Mouse (Mus musculus) forebrain, embryonic 11.5 days (tissue): ENCODE data around the gene Ttc14. TPM values are rescaled to one million over a fixed set of nuclear protein-coding genes. Genes with fewer than 3 reads are reported as not detected.

ENCODE experiments used
- ATAC-seq: fragments of 200-750 bp; cut with Nextera tagmentation; replicated peaks from 2 replicates; pipeline ENCODE4 v1.8.0; 2017; ENCODE audit warnings: moderate TSS enrichment; ENCODE audit not compliant: low FRiP score
- DNase-seq: peaks from one replicate; pipeline ENCODE4 v3.0.0-alpha.2; 2017; ENCODE audit warnings: low spot score
- H3K27ac ChIP-seq: fragments of 300-500 bp; sonication (generic); 2 replicates; pipeline ENCODE4 v1.5.1; 2014; ENCODE audit warnings: low read depth, low read length
- H3K27me3 ChIP-seq: fragments of 300-500 bp; sonication (generic); 2 replicates; pipeline ENCODE4 v1.6.1; 2014; ENCODE audit warnings: mild to moderate bottlenecking, low read length, mixed read lengths; ENCODE audit not compliant: control insufficient read depth, insufficient read depth
- H3K36me3 ChIP-seq: fragments of 300-500 bp; sonication (generic); 2 replicates; pipeline ENCODE4 v1.6.1; 2014; ENCODE audit warnings: mild to moderate bottlenecking, low read length, moderate library complexity, mixed read lengths; ENCODE audit not compliant: control insufficient read depth, insufficient read depth
- H3K4me1 ChIP-seq: fragments of 300-500 bp; sonication (generic); replicated peaks from 2 replicates; pipeline ENCODE4 v1.6.1; 2014; ENCODE audit warnings: low read length, mixed read lengths; ENCODE audit not compliant: control insufficient read depth, insufficient read depth
- H3K4me2 ChIP-seq: fragments of 300-500 bp; sonication (generic); 2 replicates; pipeline ENCODE4 v1.6.1; 2014; ENCODE audit warnings: low read depth, mild to moderate bottlenecking, low read length, moderate library complexity, mixed read lengths; ENCODE audit not compliant: severe bottlenecking
- H3K4me3 ChIP-seq: fragments of 300-500 bp; sonication (generic); 2 replicates; pipeline ENCODE4 v1.5.1; 2014; ENCODE audit warnings: low read depth, low read length
- H3K9ac ChIP-seq: fragments of 300-500 bp; sonication (generic); 2 replicates; pipeline ENCODE4 v1.6.1; 2014; ENCODE audit warnings: low read length
- H3K9me3 ChIP-seq: fragments of 300-500 bp; sonication (generic); 2 replicates; pipeline ENCODE4 v1.6.1; 2016; ENCODE audit warnings: low read length, mixed read lengths; ENCODE audit not compliant: control insufficient read depth
- WGBS: fragments of 180-500 bp; shearing (Covaris S2); extraction: QIAGEN DNeasy Blood & Tissue Kit; methylation state at CpG from one replicate; pipeline ENCODE4 v1.1.7; 2014; 5-methylcytosine and 5-hydroxymethylcytosine counted together
- polyA plus RNA-seq: library from polyadenylated mRNA; unstranded; fragments of >200 nt; fragmentation: Nextera tagmentation; extraction: Ambion mirVana; gene quantifications from 2 replicates; pipeline ENCODE4 v1.2.1, GENCODE M21; 2014

The Ttc14 gene
- polyA plus RNA-seq: 62.7 and 63.8 TPM in 2 replicates

GRCm38 (mm10) chr3:33799617-33800512, at the start of gene Ttc14:
Gene Ttc14, plus strand, starts transcription at chr3:33799832.
- ATAC-seq (peak; percentile 99), DNase-seq (peak; percentile 98)
- peak within 1 kb of the TSS; percentile 93 for H3K4me3 ChIP-seq
- no peaks in the 10 kb centered on the region; the same call in 1 of the 2 replicates for H3K4me1 ChIP-seq
- under 1% methylated on average over 90 of the region's 90 CpGs for WGBS
- no peaks in the 10 kb centered on the region; the same call in 1 of the 2 replicates for H3K36me3 ChIP-seq
- no peaks in the 10 kb centered on the region for H3K9me3 ChIP-seq
- peak within 1 kb of the TSS; percentile 62 for H3K4me2 ChIP-seq
- peak within 1 kb of the TSS; percentile 86 for H3K9ac ChIP-seq
- H3K27ac ChIP-seq: peak within 1 kb of the TSS; percentile 98
- H3K27me3 ChIP-seq: no peaks in the 10 kb centered on the region

- no peak for DNase-seq
Measured at GRCm38 (mm10) chr3:33790975-33791374, 8.7 kb upstream of the Ttc14 start.

DNA sequence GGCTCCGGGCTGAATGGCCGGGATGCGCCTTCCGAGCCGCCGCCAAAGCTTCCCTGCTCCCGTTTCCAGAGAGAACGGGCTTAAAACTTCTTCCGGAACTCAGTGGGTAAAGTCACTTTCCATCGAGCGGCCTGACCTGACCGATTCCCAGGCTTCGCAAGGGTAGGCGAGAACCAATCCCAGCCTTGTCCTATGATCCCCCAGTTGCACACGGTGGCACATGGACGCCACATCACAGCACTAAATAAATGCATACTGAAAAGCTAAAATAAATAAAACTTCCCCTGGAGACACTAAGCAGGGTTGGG, 835 bp downstream of the Ttc14 start:
- H3K27ac ChIP-seq: peak overlapping the region; percentile 98; the same call in 1 of the 2 replicates
- ATAC-seq: peak; percentile 29
- H3K9me3 ChIP-seq: no peaks in the 10 kb centered on the region
- H3K4me2 ChIP-seq: peak overlapping the region; percentile 62
- H3K27me3 ChIP-seq: no peaks in the 10 kb centered on the region
- H3K4me1 ChIP-seq: no peaks in the 10 kb centered on the region; the same call in 1 of the 2 replicates
- peak overlapping the region; percentile 86 for H3K9ac ChIP-seq
- peak overlapping the region; percentile 93 for H3K4me3 ChIP-seq
- no peak for DNase-seq
- WGBS: under 1% methylated on average over 16 of the region's 16 CpGs
- H3K36me3 ChIP-seq: no peaks in the 10 kb centered on the region; the same call in 1 of the 2 replicates

More at GRCm38 (mm10) chr3:33790975-33791374, 8.7 kb upstream of the Ttc14 start:
- Histone ChIP-seq H3K4me1 (no peaks in the 10 kb centered on the region), H3K4me2 (no peak overlapping the region), H3K9ac (no peak overlapping the region), H3K4me3 (no peak overlapping the region), H3K27me3 (no peaks in the 10 kb centered on the region), H3K9me3 (no peaks in the 10 kb centered on the region), H3K36me3 (no peaks in the 10 kb centered on the region), H3K27ac (no peak overlapping the region)
- no peak for ATAC-seq

DNA sequence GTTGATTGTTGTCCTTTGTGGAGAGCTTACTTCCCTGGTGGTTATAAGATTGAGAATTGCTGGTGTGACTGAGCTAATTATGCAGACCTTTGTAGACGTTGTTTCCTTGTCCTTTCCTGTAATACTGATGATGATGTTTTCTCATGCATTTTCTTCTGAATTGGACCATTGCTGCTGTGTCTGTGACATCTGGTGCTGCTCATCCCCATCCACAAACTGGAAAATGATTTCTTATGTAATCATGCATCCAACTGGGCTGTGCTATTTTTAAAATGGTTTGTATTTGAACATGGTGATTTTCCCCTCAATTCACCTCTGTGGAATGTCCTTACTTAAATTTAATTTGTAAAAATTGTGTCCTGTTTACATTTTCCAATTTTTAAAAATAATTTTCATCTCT, 7.5 kb downstream of the Ttc14 start:
- Histone ChIP-seq H3K4me2 (no peak overlapping the region), H3K27ac (no peak overlapping the region), H3K36me3 (peaks cover 8% of the 10 kb centered on the region; the same call in 1 of the 2 replicates), H3K9me3 (no peaks in the 10 kb centered on the region), H3K4me3 (no peak overlapping the region), H3K27me3 (no peaks in the 10 kb centered on the region), H3K4me1 (no peaks in the 10 kb centered on the region), H3K9ac (no peak overlapping the region)
- DNase-seq (no peak), ATAC-seq (no peak)
- 83% methylated on average over 1 of the region's 1 CpGs for WGBS

GRCm38 (mm10) chr3:33824135-33824946, 24.7 kb downstream of the Ttc14 start:
- ATAC-seq (0 out of 2 replicates have a peak, but pooled peaks have one; percentile 60), DNase-seq (no peak)
- Histone ChIP-seq H3K9ac (no peak overlapping the region), H3K9me3 (no peaks in the 10 kb centered on the region), H3K4me2 (no peak overlapping the region), H3K27me3 (no peaks in the 10 kb centered on the region), H3K27ac (no peak overlapping the region), H3K36me3 (no peaks in the 10 kb centered on the region), H3K4me1 (no peaks in the 10 kb centered on the region), H3K4me3 (no peak overlapping the region)
- 51% methylated on average over 9 of the region's 9 CpGs for WGBS

DNA sequence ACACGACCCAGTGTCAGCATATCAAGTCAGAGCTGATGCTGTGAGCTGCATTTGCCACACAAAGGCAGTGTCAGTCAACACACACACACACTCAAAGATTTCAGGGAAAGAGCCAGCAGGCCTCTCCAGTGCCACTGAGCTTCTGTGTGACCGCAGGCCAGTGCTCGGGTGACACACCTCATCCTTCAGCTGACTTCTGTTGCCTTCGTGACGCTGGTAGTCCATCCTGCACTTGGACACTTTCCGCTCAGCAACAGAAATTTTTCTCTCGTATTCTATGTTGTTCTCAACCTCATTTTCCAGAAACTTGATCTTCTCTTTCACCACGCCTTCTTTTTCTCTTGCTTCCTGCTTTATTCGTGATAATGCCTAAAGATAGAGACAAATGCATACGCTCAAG, 32.7 kb downstream of the Ttc14 start:
- WGBS: 88% methylated on average over 10 of the region's 10 CpGs
- no peaks in the 10 kb centered on the region for H3K36me3 ChIP-seq
- H3K4me3 ChIP-seq: no peak overlapping the region
- H3K9me3 ChIP-seq: no peaks in the 10 kb centered on the region
- ATAC-seq (no peak), DNase-seq (no peak)
- no peaks in the 10 kb centered on the region for H3K4me1 ChIP-seq
- no peak overlapping the region for H3K27ac ChIP-seq
- H3K9ac ChIP-seq: no peak overlapping the region
- H3K27me3 ChIP-seq: no peaks in the 10 kb centered on the region
- H3K4me2 ChIP-seq: no peak overlapping the region

GRCm38 (mm10) chr3:33836576-33836975, 36.9 kb downstream of the Ttc14 start:
- no peak overlapping the region for H3K9ac ChIP-seq
- no peaks in the 10 kb centered on the region for H3K27me3 ChIP-seq
- DNase-seq (no peak), ATAC-seq (no peak)
- no peaks in the 10 kb centered on the region for H3K9me3 ChIP-seq
- no peak overlapping the region for H3K4me3 ChIP-seq
- H3K4me2 ChIP-seq: no peak overlapping the region
- WGBS: 97% methylated on average over 13 of the region's 13 CpGs
- H3K4me1 ChIP-seq: no peaks in the 10 kb centered on the region
- no peaks in the 10 kb centered on the region for H3K36me3 ChIP-seq
- no peak overlapping the region for H3K27ac ChIP-seq

- Histone ChIP-seq H3K27me3 (no peaks in the 10 kb centered on the region), H3K4me2 (no peak overlapping the region), H3K27ac (no peak overlapping the region), H3K4me1 (peaks cover 3% of the 10 kb centered on the region; the same call in 1 of the 2 replicates), H3K9me3 (no peaks in the 10 kb centered on the region), H3K9ac (no peak overlapping the region), H3K36me3 (no peaks in the 10 kb centered on the region), H3K4me3 (no peak overlapping the region)
- no peak for DNase-seq
- 75% methylated on average over 10 of the region's 10 CpGs for WGBS
- ATAC-seq: no peak
Measured at GRCm38 (mm10) chr3:33838877-33839276, 39.2 kb downstream of the Ttc14 start.
